Mouse (Mus musculus): ENCODE measurements around the gene 1700029I15Rik.

The 1700029I15Rik gene

DNA sequence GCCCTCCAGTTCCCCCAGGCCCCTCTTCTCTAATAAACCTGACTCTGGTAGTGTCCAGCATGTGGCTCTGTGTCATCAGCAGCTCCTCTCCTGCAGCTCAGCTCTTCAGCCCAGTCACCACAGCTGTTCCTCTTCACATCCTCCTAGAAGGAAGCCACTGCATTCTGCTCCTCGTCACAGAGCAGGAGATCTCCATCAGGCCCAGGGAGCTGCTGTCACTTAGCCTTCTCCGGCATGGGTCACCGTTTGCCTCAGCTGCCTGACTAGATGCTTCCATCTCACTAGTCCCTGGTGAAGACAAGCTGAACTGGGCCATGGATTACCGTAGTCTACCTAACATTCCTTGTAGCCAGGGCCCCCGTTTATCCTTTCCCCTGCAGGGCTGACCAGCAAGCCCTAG lies 1.2 kb upstream of the 1700029I15Rik start:
- Histone ChIP-seq H3K36me3 (ENCODE audit: control insufficient read depth, insufficient read depth, low read length, poor library complexity, severe bottlenecking) (peaks cover 6% of the 10 kb centered on the region), H3K27me3 (ENCODE audit: control insufficient read depth, insufficient read depth, low read length, poor library complexity, severe bottlenecking) (no peaks in the 10 kb centered on the region)
- no peak for DNase-seq (ENCODE audit: low read depth, low spot score)

DNA sequence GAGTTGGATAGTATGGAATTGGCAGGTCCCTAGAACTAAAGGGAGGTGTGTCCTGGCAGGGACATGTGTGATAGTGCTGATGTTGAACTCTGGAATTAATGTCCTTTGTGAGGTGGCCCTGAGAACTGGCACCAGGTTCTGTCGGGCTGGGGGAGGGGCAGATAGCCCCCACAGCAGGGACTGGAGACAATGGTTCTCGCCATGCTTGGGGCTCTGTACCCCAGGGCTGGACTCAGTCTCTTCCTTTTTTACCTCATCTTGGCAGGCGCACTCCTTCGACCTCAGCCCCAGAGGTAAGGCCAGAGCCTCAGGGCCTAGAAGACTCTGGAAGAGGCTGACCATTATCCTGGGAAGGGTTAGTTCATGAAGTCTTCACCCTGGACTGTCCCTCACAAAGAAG lies 421 bp downstream of the 1700029I15Rik start:
- peaks cover 6% of the 10 kb centered on the region for H3K36me3 ChIP-seq (ENCODE audit: control insufficient read depth, insufficient read depth, low read length, poor library complexity, severe bottlenecking)
- no peak for DNase-seq (ENCODE audit: low read depth, low spot score)
- H3K27me3 ChIP-seq (ENCODE audit: control insufficient read depth, insufficient read depth, low read length, poor library complexity, severe bottlenecking), result no peaks in the 10 kb centered on the region

DNA sequence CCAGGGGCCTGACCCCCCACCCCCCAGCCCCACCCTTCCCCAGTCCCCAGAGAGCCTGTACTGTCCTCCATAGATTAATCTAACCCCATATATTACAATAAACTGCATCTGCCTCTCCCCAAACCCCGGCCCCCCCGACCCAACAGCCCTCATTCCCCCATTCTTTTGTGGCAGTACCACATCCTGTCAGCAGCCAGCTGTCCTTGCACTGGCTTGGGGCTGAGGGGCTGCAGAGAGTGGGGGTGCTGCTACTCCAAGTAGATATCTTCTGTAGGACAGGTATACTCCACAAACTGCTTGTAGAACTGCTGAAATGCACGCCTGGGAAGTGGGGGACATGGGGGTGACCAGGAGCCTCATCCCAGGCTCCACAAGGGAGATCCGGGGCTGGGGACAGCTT lies 1.8 kb downstream of the 1700029I15Rik start:
- DNase-seq (ENCODE audit: low read depth, low spot score), result no peak
- no peaks in the 10 kb centered on the region for H3K27me3 ChIP-seq (ENCODE audit: control insufficient read depth, insufficient read depth, low read length, poor library complexity, severe bottlenecking)
- H3K36me3 ChIP-seq (ENCODE audit: control insufficient read depth, insufficient read depth, low read length, poor library complexity, severe bottlenecking), result peaks cover 1% of the 10 kb centered on the region

DNA sequence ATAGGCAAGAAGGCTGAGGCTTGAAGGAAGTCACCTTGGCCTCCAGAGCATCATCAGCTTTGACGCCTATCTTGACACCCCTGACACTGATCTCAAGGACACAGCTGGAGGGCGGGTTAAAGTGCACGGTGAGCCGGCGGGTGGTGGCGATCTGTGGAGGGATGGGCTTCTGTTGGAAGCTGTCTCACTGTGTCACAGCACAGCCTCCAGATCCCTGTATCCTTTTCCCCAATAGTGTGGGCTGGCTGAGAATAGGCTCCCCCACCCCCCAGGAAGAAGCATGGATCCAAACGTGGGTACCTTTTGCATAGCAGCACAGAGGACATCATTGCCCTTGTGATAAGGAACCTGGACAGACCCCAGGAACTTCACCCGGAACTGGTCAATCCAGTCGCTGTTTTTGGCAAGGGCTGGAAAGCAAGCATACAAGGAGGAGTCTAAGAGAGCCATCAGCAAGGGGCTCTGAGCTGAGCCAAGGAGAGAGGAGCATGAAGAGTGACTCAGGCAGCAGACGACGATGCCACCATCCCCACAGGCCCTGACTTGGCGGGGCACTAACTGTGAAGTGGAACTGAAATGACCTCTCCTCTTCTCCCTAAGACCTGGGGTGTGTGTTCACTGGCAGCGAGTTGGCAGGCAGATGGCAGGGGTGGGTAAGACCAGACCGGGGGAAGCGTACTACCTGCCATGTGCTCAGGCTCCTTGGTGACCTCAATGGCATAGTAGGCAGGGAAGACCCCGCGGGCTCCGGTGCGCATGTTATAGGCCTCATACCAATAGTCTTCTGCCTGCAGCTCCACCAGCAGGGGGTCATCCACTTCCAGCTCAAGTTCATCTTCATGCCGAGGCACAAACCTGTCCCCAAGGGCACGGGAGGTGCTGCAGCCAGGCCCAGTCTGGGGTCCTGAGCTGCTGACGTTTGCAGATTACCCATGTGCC lies 3.0 kb downstream of the 1700029I15Rik start:
- H3K36me3 ChIP-seq (ENCODE audit: control insufficient read depth, insufficient read depth, low read length, poor library complexity, severe bottlenecking), result no peaks in the 10 kb centered on the region; the same call in 1 of the 2 replicates
- DNase-seq (ENCODE audit: low read depth, low spot score), result no peak
- no peaks in the 10 kb centered on the region for H3K27me3 ChIP-seq (ENCODE audit: control insufficient read depth, insufficient read depth, low read length, poor library complexity, severe bottlenecking)

DNA sequence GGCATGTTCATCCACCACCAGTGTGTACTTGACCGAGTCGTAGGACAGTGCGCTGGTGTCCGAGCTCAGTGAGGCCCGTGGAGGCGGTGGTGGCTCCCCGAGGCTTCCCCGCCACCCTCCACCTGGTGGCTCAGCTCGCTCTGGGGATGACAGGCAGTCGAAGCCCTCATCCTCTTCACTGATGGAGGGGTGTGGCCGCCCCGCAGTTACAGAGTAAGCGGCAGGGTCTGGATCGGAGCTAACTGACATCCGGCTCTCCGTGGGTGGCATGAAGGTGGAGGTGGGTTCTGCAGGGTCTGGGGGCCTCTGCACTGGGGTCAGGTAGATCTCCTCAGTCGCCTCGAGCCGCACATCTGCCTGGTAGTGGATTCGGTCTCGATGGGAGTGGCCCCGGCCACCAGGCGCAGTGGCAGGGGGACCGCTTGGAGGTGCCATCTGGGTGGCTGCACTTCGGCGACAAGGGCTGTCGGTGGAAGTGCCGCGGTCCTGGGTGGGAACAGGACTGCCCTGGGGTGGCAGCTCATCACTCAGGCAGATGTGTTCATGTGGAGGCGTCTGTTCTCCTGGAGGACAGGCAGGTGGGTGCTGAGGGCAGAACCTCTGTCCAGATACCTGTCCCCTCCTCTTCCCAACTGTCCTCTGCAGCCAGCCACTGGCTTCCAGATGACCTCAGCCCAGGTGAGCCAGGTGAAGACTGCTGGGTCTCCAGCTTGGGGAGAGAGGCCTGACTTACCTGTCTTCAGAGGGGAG lies 4.7 kb downstream of the 1700029I15Rik start:
- no peak for DNase-seq (ENCODE audit: low read depth, low spot score)
- no peaks in the 10 kb centered on the region; the same call in 1 of the 2 replicates for H3K27me3 ChIP-seq (ENCODE audit: control insufficient read depth, insufficient read depth, low read length, poor library complexity, severe bottlenecking)
- no peaks in the 10 kb centered on the region for H3K36me3 ChIP-seq (ENCODE audit: control insufficient read depth, insufficient read depth, low read length, poor library complexity, severe bottlenecking)

DNA sequence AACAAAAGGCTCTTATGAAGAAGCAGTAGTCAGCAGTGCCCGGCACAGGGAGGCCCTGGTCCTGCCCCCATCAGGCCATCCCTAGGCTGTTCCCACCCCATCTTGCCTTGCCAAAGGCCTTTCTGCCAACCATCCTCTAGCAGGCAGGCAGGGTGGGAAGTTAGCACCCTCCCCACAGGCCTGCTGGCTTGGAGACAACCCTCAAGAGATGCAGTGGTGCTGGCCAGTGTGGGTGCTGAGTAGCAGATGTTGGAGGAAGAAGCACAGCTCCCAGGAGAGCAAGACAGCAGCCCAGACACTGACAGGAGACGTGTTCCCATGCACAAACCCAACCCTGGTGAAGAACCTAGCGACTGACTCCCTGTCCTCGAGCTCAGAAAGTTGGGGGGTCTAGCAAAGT lies 5.3 kb downstream of the 1700029I15Rik start:
- H3K27me3 ChIP-seq (ENCODE audit: control insufficient read depth, insufficient read depth, low read length, poor library complexity, severe bottlenecking), result no peaks in the 10 kb centered on the region; the same call in 1 of the 2 replicates
- no peaks in the 10 kb centered on the region for H3K36me3 ChIP-seq (ENCODE audit: control insufficient read depth, insufficient read depth, low read length, poor library complexity, severe bottlenecking)
- DNase-seq (ENCODE audit: low read depth, low spot score), result no peak

DNA sequence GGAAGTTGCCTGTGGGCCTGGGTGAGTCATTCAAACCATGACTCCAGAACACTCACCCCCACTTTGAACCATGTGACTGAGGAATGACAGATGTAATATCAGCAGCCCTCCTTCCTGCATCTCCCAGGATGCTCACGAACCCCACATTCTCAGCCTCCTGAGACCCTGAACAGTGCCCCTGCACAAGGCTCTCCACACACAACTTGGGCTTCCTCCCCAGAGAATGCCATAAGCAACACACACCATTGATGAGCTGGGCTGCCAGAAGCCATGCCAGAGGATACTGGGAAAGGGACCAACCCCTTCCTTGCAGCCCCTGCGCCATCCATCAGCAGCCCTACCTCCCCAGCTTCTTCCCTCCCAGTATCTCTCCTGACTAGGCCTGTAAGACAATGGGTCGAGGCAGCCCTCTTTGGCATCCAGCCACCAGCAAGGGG lies 5.8 kb downstream of the 1700029I15Rik start:
- no peak for DNase-seq (ENCODE audit: low read depth, low spot score)
- Histone ChIP-seq H3K27me3 (ENCODE audit: control insufficient read depth, insufficient read depth, low read length, poor library complexity, severe bottlenecking) (no peaks in the 10 kb centered on the region; the same call in 1 of the 2 replicates), H3K36me3 (ENCODE audit: control insufficient read depth, insufficient read depth, low read length, poor library complexity, severe bottlenecking) (no peaks in the 10 kb centered on the region)

DNA sequence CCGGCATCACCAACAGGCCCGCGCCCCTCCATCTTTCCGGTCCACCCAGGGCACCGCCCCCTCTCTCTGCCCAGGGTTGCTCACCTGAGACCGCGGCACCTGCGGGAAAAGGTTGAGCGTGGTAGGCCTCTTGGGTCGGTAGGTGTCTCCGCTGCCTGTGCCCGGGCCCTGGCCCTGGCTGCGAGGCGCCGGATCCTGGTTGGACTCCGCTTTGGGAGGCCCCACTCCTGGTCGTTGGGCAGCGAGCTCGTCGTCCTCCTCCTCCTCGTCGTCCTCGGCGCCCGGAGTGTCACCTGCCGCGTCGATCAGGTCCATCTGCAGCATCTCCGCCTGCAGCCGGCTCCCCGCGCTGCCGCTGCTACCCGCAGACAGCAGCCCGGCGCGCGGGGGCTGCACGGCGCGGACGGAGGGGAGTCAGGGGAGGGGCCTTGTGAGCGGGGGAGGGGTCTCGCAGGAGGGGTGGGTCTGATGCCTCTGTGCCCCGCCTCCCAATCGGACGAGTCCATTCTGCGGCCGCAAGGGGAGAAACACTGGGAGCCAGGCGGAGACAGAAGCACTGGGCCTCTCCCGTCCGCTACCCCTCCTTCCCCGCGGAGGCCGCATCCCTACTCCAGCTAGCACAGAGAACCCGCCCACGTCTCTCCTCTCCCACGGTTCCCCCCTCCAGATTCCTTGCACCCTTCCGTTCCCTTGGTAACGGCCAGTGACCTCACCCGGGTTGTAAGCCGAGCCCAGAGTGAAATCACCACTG lies 6.7 kb downstream of the 1700029I15Rik start:
- Histone ChIP-seq H3K27me3 (ENCODE audit: control insufficient read depth, insufficient read depth, low read length, poor library complexity, severe bottlenecking) (no peaks in the 10 kb centered on the region; the same call in 1 of the 2 replicates), H3K36me3 (ENCODE audit: control insufficient read depth, insufficient read depth, low read length, poor library complexity, severe bottlenecking) (no peaks in the 10 kb centered on the region)
- DNase-seq (ENCODE audit: low read depth, low spot score), result peak; percentile 43

DNA sequence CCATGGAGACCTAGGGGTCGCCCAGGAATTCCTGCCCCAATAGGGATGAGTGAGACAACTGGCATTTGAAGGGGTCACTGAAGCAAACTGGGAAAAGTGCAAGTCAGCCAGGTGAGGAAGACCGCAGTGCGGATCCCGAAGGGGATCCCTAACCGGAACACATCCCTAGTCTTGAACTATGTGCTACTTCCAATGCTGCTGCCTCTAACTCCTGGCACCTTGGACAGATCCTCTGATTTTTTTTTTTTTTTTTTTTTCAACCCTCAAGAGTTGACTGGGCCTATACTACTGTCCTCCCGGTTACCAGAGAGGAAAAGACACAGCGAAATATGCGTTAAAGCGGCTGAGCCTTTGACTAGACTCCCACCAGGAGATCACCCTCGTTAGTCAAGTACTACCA lies 7.3 kb downstream of the 1700029I15Rik start:
- Histone ChIP-seq H3K27me3 (ENCODE audit: control insufficient read depth, insufficient read depth, low read length, poor library complexity, severe bottlenecking) (no peaks in the 10 kb centered on the region; the same call in 1 of the 2 replicates), H3K36me3 (ENCODE audit: control insufficient read depth, insufficient read depth, low read length, poor library complexity, severe bottlenecking) (no peaks in the 10 kb centered on the region)
- no peak for DNase-seq (ENCODE audit: low read depth, low spot score)

DNA sequence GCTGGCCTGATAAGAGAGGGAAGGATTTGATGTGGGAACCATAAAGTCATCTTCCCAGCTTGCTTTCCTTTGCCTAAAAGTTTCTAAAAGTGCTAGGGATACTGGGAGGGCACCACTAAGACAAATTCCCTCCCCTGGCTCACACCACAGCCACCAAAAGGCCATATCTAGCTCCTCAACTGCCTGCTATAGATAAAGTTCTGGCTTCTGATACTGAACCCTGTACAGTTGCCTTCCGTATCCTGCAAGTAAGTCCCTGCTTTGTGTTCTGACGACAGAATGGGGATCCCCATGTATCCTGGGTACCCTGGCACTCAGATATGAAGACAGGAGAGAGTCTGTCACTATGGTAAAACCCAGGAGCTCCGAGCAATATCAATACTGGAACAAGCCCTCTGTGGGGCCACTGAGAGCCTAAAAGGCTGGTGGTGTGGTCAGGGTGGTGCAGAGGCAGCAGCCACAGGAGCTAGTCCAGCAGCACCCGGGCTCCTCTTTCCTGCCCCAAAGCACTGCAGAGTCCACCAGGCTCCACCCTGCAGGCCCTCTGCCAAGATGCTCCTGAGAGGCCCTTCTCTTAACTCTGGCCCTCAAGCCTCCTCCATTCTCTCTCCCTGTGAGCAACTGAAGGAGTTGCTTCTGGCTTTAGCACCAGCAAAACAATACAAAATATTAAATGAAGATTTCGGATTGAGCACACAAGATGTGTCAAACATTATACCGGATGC lies 8.0 kb downstream of the 1700029I15Rik start:
- Histone ChIP-seq H3K36me3 (ENCODE audit: control insufficient read depth, insufficient read depth, low read length, poor library complexity, severe bottlenecking) (no peaks in the 10 kb centered on the region), H3K27me3 (ENCODE audit: control insufficient read depth, insufficient read depth, low read length, poor library complexity, severe bottlenecking) (no peaks in the 10 kb centered on the region; the same call in 1 of the 2 replicates)
- DNase-seq (ENCODE audit: low read depth, low spot score), result no peak

DNA sequence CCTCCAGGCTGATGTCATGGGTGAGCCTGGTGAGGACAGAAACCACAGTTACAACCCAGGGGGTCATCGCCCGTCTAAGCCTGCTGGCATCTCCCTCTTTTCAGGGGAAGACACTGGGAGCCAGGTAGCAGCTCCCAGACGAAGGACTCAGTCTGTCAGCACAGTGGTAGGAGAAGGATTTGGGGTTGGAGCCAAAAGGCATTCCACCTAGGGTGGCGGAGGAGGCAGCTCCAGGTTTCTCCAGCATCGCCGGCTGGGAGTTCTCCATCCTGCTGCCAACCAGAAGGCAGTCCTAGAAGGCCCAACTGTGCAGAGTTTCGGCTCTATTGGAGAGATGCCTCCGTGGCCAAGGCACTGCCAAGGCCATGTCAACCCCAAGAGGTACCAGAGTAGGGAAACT lies 8.8 kb downstream of the 1700029I15Rik start:
- H3K27me3 ChIP-seq (ENCODE audit: control insufficient read depth, insufficient read depth, low read length, poor library complexity, severe bottlenecking), result no peaks in the 10 kb centered on the region; the same call in 1 of the 2 replicates
- H3K36me3 ChIP-seq (ENCODE audit: control insufficient read depth, insufficient read depth, low read length, poor library complexity, severe bottlenecking), result no peaks in the 10 kb centered on the region

DNA sequence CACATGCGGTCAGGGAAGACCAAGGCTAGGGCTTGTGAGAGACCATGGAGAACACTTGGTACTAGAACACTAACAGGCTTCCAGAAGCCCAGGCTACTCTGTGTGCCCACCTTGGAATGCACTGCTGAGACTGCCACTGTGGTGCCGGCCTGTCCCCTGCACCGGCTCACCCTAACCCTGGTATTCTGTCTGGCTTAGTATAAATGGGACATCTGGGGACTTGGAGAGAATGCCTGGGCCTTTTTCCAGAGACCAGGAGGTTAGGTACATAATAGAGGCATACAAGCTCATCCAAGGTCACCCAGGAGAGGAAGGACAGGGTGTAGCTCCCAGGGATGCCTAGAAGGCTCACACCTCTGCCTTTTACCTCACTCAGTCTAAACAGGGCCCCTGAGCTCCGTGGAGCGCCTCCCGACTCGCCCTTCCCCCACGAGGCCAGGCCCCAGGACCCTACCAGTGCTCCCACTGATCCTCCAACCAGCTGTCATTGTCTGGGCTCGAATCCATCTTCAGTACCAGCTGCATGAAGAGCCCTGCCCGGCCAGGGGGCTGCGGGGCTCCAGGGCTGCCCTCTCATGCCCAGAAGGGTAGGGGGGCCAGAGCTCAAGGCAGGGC lies 9.5 kb downstream of the 1700029I15Rik start:
- Histone ChIP-seq H3K36me3 (ENCODE audit: control insufficient read depth, insufficient read depth, low read length, poor library complexity, severe bottlenecking) (no peaks in the 10 kb centered on the region), H3K27me3 (ENCODE audit: control insufficient read depth, insufficient read depth, low read length, poor library complexity, severe bottlenecking) (no peaks in the 10 kb centered on the region; the same call in 1 of the 2 replicates)
- no peak for DNase-seq (ENCODE audit: low read depth, low spot score)

More for the DNA sequence above, 8.8 kb downstream of the 1700029I15Rik start:
- no peak for DNase-seq (ENCODE audit: low read depth, low spot score)

DNA sequence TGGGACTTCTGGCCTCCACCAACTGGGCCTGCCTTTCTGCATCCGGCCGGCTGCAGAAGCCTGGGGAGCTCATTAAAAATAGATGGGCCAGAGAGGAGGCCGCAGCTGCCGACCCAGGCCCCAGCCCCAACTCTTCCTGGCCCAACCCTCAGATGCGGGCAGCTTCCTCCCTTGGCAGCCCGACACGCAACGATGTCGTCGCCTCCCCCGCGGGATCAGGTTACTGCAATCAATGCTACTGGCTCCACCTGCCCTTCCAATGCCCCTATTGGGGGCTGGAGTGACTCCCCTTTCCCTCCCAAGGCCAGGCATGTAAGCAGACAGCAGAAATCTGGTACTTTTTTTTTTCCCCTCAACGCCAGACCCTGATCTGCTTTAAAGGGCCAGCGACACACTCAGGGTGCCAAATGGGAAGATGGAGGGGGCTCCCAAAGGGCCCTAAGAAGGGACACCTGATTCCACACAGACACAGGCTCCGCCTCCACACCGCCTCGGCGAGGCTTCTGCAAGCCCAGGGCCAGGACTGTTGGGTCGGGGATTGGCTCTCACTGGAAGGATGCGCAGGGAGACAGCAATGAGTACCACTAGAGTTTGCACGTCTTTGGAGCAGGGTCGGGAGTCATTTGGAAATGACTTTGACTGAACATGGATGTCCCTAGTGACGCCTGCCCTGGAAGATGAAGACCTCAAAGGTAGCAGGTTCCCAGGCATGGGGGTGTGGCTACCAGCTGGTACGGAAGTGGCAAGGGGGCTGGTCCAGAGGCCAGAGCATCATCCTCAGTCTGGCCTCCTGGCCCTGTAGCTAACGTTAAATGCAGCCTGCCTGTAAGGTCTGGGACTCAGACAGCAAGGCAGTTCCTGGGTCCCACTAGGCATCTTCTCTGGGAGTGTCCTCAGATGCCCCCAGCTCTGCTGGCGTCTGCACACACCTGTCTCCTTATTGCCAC lies 10.3 kb downstream of the 1700029I15Rik start:
- H3K36me3 ChIP-seq (ENCODE audit: control insufficient read depth, insufficient read depth, low read length, poor library complexity, severe bottlenecking), result no peaks in the 10 kb centered on the region
- DNase-seq (ENCODE audit: low read depth, low spot score), result no peak

More for the DNA sequence above, 10.3 kb downstream of the 1700029I15Rik start:
- H3K27me3 ChIP-seq (ENCODE audit: control insufficient read depth, insufficient read depth, low read length, poor library complexity, severe bottlenecking), result no peaks in the 10 kb centered on the region; the same call in 1 of the 2 replicates

Measured in splenic B cell, adult 2 months (primary cell).